11 mouse cellular contexts compared by ENCODE assay signal in the genomic region with DNA sequence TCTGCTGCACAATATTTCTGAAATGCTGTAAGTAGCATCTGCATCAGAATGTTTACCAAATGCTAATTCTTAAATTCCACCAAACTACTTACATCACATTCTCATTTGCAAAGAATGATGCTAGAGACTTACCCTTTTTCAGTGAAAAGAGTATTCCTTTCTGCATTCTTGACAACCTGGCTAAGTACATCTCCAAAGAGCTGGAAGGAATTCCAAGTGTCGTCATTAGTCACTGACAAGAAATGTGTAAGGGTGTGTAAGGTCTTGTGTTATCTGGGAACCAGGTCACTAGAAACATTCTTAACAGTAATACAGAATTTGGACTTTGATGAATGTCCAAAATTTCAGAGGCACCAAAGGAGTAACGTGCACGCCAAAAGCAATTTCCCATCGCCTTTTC.
"Had no signal": no experiment of that assay in that cellular context is flagged by ENCODE, and none has a peak within 500 bp of the region (broad histone marks: within the 10 kb centered on the region; RNA-seq: fewer than 3 reads in every experiment).

No protein-coding gene starts in this region.

- DNase-seq: right cerebral cortex, adult 18-20 months; right cerebral cortex, postnatal 14 days; right cerebral cortex, postnatal 25 days; right cerebral cortex, postnatal 4 days; spleen, adult 18-20 months; thymus, adult 18-20 months; thymus, adult 2 months; thymus, postnatal 14 days; thymus, postnatal 25 days; thymus, postnatal 36 days; thymus, postnatal 4 days had no signal
